Mouse (Mus musculus) stomach, embryonic 15.5 days (tissue): ENCODE measurements around the gene Nfib. TPM values are rescaled to one million over a fixed set of nuclear protein-coding genes. Genes with fewer than 3 reads are reported as not detected.

Experiments used
- ATAC-seq: fragments of 200-750 bp; cut with Nextera tagmentation; 2 replicates; pipeline ENCODE4 v1.8.0; 2017; ENCODE audit warnings: low read depth, moderate number of reproducible peaks, moderate TSS enrichment; ENCODE audit not compliant: insufficient read depth, low FRiP score
- H3K27ac ChIP-seq: fragments of 300-500 bp; sonication (generic); 2 replicates; pipeline ENCODE4 v1.5.1; 2015; ENCODE audit warnings: mild to moderate bottlenecking, inconsistent platforms
- H3K27me3 ChIP-seq: fragments of 300-500 bp; sonication (generic); replicated peaks from 2 replicates; pipeline ENCODE4 v1.6.1; 2015; ENCODE audit warnings: inconsistent platforms
- H3K36me3 ChIP-seq: fragments of 300-500 bp; sonication (generic); 2 replicates; pipeline ENCODE4 v1.6.1; 2015; ENCODE audit warnings: inconsistent platforms
- H3K4me1 ChIP-seq: fragments of 300-500 bp; sonication (generic); 2 replicates; pipeline ENCODE4 v1.6.1; 2015; ENCODE audit warnings: inconsistent platforms
- H3K4me2 ChIP-seq: fragments of 300-500 bp; sonication (generic); 2 replicates; pipeline ENCODE4 v1.6.1; 2015; ENCODE audit warnings: mild to moderate bottlenecking, inconsistent platforms
- H3K4me3 ChIP-seq: fragments of 300-500 bp; sonication (generic); replicated peaks from 2 replicates; pipeline ENCODE4 v1.5.1; 2015; ENCODE audit warnings: inconsistent platforms
- H3K9ac ChIP-seq: fragments of 300-500 bp; sonication (generic); 2 replicates; pipeline ENCODE4 v1.6.1; 2015; ENCODE audit warnings: inconsistent platforms
- H3K9me3 ChIP-seq: fragments of 300-500 bp; sonication (generic); 2 replicates; pipeline ENCODE4 v1.6.1; 2016; ENCODE audit warnings: inconsistent platforms
- WGBS: fragments of 180-500 bp; shearing (Covaris S2); methylation state at CpG from one replicate; pipeline ENCODE4 v1.1.7; 2015; 5-methylcytosine and 5-hydroxymethylcytosine counted together
- polyA plus RNA-seq: library from polyadenylated mRNA; unstranded; fragments of >200 nt; fragmentation: Nextera tagmentation; extraction: Ambion mirVana; gene quantifications from 2 replicates; pipeline ENCODE4 v1.2.1, GENCODE M21; 2015

The Nfib gene
- polyA plus RNA-seq, 1 experiment from 2014 or later = 56.5 TPM

DNA sequence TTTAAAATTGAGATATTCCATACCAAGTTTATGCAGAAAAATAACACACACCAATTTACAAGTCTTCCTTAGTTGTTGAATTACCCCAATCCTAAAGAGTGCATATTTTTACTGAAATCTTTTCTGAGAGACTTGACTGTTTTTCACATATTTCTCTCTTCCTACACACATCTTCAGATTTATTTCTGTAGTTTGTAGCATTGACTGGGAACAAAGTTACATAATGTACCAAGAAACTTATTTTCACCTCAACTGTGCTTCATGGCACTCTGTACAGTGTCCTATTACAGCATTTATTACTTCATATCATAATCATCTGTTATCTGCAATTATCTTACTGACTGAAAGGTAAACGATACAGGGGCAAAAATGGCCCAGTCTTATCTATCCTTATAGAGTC lies 406.9 kb downstream of the Nfib start:
- Histone ChIP-seq H3K4me2 (no peak overlapping the region), H3K4me1 (peaks cover 3% of the 10 kb centered on the region; the same call in 1 of the 2 replicates), H3K27ac (no peak overlapping the region), H3K4me3 (no peak overlapping the region), H3K36me3 (no peaks in the 10 kb centered on the region), H3K9me3 (no peaks in the 10 kb centered on the region), H3K27me3 (no peaks in the 10 kb centered on the region), H3K9ac (no peak overlapping the region)
- ATAC-seq = no peak
- 61% methylated on average over 1 of the region's 1 CpGs for WGBS

DNA sequence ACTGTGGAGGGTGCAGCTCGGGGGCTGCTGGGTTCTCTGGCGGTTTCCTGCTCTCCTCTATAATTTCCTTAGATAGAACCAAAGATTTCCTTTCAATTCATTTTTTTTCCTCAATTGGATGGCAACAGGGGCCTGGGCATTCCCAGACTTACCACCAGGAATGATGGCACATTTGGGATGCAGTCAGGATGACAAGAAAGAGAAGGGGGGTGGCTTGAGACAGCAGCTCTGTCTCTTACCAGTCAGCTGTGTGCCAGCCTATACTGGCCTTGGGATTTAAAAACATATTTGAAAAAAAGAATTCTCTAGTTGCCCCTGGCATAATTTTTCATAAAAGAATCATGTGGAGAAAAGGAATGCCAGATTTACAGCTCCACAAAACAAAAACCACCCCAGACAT lies 408.0 kb downstream of the Nfib start:
- no peaks in the 10 kb centered on the region for H3K27me3 ChIP-seq
- H3K9ac ChIP-seq = no peak overlapping the region
- no peak overlapping the region for H3K4me2 ChIP-seq
- H3K4me3 ChIP-seq = no peak overlapping the region
- H3K27ac ChIP-seq = no peak overlapping the region
- 88% methylated on average over 2 of the region's 2 CpGs for WGBS
- H3K9me3 ChIP-seq = no peaks in the 10 kb centered on the region
- H3K4me1 ChIP-seq = no peaks in the 10 kb centered on the region
- ATAC-seq = no peak
- no peaks in the 10 kb centered on the region for H3K36me3 ChIP-seq

DNA sequence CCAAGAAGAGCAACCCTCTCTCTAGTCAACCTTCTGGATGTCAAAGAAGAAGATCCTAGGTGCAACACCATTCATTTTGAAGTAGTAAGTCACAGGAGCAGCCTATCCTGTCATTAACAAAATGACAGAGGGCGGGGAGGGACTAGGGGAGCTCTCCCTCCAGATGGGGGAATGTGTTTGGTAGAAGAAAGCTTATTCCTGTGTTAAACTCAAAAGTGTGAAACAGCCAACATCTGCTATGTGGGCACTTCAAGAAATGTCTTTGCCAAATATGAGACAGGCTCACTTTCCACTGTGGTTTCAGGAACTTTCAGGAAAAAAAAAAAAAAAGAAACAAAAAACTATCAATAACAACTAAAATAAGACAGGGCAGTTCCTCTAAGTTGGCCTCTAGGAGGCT lies 411.5 kb downstream of the Nfib start:
- no peaks in the 10 kb centered on the region for H3K4me1 ChIP-seq
- H3K4me3 ChIP-seq = no peak overlapping the region
- no peak for ATAC-seq
- no peaks in the 10 kb centered on the region; the same call in 1 of the 2 replicates for H3K36me3 ChIP-seq
- H3K4me2 ChIP-seq = no peak overlapping the region
- H3K27ac ChIP-seq = no peak overlapping the region
- 88% methylated on average over 1 of the region's 1 CpGs for WGBS
- H3K9ac ChIP-seq = no peak overlapping the region
- H3K9me3 ChIP-seq = no peaks in the 10 kb centered on the region
- H3K27me3 ChIP-seq = no peaks in the 10 kb centered on the region

DNA sequence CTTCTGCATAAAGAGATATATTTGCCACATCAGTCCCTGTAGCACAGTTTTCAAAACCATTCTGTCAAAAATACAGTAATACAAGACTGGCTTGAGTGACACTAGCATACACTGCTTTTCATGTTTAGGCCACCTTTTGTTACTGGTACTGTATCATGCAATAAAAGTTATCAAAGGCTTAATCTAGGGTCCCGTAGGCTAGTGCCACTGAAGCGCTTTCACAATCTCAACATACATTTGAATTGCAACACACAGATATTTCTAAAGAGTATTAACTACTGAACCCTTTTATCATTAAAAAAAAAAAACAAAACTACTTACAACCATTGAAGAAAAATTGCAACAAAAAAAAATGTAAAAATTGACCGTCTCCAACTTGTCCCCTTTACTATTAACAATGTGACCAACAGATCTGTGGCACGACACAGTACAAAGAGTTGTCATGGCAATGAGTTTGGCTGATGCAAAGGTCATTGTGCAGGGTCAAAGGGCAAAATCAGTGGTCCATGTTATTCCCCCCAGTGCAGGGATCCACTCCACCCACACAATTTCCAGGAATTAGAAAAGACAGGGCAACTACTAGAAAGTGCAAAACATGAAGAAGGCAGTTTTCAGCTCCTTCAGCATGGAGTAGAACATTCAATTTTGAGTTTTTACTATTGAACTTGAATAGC lies 414.2 kb downstream of the Nfib start:
- ATAC-seq = no peak
- Histone ChIP-seq H3K4me3 (no peak overlapping the region), H3K4me2 (no peak overlapping the region), H3K27me3 (no peaks in the 10 kb centered on the region), H3K4me1 (no peaks in the 10 kb centered on the region), H3K27ac (no peak overlapping the region), H3K36me3 (no peaks in the 10 kb centered on the region; the same call in 1 of the 2 replicates), H3K9me3 (no peaks in the 10 kb centered on the region), H3K9ac (no peak overlapping the region)
- WGBS = 84% methylated on average over 4 of the region's 4 CpGs

DNA sequence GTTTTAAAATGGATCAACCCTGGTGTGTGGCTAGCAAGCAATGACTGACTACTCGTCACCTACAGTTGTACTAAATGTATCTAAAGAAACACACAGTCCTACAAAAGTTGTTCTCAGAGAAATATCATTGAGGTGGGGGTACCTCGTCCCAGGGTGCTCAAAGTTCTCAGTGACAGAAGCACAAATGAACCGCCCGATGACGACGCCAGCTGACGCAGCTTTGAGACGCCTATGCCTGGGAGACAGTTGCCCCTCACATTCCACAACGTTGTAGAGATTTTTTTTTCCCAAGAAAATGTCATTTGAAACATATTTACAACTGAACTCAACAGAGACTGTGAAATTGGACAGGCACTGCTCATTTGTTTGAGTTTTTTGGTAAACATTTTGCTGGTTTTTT lies 414.9 kb downstream of the Nfib start:
- Histone ChIP-seq H3K9ac (no peak overlapping the region), H3K9me3 (no peaks in the 10 kb centered on the region), H3K4me3 (no peak overlapping the region), H3K27me3 (no peaks in the 10 kb centered on the region), H3K4me2 (no peak overlapping the region), H3K36me3 (no peaks in the 10 kb centered on the region; the same call in 1 of the 2 replicates), H3K4me1 (no peaks in the 10 kb centered on the region), H3K27ac (no peak overlapping the region)
- ATAC-seq = no peak
- WGBS = 78% methylated on average over 9 of the region's 9 CpGs

DNA sequence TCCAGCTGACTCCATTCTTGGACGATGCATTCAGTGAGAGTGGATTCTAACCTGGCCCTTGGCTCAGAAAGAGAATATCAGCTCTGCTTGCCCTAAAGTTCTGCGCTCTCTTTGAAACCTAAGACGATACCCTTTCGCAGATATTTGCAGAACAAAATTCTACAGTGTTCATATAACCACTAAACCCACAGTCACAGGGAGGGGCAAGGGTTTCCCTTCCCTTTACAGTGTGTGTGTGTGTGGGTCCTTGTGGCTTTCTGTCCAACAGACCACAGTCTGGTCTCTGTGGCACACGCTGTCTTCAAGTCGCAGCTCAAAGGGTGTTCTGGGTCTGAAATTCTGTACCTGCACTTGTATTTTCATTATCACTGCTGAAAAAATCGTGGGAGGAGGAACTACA lies 416.0 kb downstream of the Nfib start:
- no peak overlapping the region for H3K27ac ChIP-seq
- no peaks in the 10 kb centered on the region for H3K9me3 ChIP-seq

DNA sequence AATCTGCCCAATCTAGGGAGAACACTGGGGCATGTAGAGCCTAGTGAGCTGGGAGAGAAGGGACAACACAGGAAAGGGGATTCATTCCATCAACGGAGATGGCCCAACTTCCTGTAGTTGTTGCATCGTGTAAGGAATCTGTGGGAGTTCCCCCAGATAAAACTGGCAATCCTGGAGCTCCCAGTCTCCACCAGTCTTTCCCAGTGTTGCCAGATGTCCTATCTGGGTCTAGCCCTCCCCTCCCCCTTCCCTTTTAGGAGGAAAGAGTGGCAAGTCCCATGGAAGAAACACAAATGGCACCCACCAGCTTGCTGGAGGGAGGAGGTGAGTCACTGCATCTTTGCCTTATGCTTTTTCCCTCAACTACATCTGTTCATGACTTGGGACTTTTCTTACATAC lies 417.4 kb downstream of the Nfib start:
- no peaks in the 10 kb centered on the region for H3K27me3 ChIP-seq
- no peak overlapping the region for H3K4me2 ChIP-seq
- ATAC-seq = no peak
- H3K9ac ChIP-seq = no peak overlapping the region
- no peak overlapping the region for H3K27ac ChIP-seq
- no peaks in the 10 kb centered on the region for H3K4me1 ChIP-seq
- H3K4me3 ChIP-seq = no peak overlapping the region
- no peaks in the 10 kb centered on the region; the same call in 1 of the 2 replicates for H3K36me3 ChIP-seq
- WGBS = 84% methylated on average over 2 of the region's 2 CpGs
- no peaks in the 10 kb centered on the region for H3K9me3 ChIP-seq

More for the DNA sequence above, 416.0 kb downstream of the Nfib start:
- Histone ChIP-seq H3K36me3 (no peaks in the 10 kb centered on the region; the same call in 1 of the 2 replicates), H3K4me3 (no peak overlapping the region), H3K9ac (no peak overlapping the region), H3K4me1 (no peaks in the 10 kb centered on the region), H3K4me2 (no peak overlapping the region), H3K27me3 (no peaks in the 10 kb centered on the region)
- 65% methylated on average over 7 of the region's 7 CpGs for WGBS
- ATAC-seq = no peak

DNA sequence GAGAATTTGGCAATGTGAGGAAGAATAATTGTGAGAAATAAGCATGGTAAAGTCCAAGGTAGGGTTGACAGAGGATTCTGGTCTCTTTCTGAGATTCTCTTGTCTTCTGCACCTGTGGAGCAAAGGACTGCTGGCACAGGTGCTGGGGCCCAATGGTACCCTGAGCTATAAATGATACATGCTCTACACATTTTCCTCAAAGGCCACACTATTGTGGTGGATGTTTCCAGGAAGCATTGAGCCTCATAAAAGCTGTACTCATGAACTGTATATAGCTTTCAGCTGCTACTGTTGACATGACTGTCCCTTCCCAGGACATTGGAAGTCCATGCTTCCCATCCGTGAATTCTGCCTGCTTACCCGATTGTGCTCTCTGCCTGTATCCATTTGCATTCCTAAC lies 418.1 kb downstream of the Nfib start:
- Histone ChIP-seq H3K4me1 (no peaks in the 10 kb centered on the region), H3K27me3 (no peaks in the 10 kb centered on the region), H3K4me2 (no peak overlapping the region), H3K9ac (no peak overlapping the region), H3K27ac (no peak overlapping the region), H3K4me3 (no peak overlapping the region), H3K9me3 (no peaks in the 10 kb centered on the region), H3K36me3 (no peaks in the 10 kb centered on the region; the same call in 1 of the 2 replicates)
- WGBS = 85% methylated on average over 2 of the region's 2 CpGs
- no peak for ATAC-seq

DNA sequence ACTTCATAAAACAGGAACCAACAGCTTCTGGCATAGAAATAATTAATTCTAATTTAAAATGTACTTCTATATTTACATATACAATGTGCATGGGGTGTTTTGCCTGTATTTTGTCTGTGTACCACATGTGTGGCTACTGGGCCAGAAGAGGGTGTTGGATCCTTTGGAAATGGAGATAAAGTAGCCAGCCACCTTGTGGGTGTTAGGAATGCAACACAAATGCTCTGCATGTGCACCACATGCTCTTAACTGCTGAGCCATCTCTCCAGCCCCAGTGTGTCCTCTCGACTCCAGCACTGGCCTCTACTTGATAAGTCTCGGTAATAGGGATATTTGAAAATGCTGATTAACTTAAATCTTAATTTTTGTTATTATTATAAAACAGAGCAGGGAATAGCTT lies 418.6 kb downstream of the Nfib start:
- Histone ChIP-seq H3K4me3 (no peak overlapping the region), H3K4me1 (no peaks in the 10 kb centered on the region), H3K4me2 (no peak overlapping the region), H3K9me3 (no peaks in the 10 kb centered on the region), H3K36me3 (no peaks in the 10 kb centered on the region; the same call in 1 of the 2 replicates), H3K27ac (no peak overlapping the region), H3K27me3 (no peaks in the 10 kb centered on the region), H3K9ac (no peak overlapping the region)
- 84% methylated on average over 2 of the region's 2 CpGs for WGBS
- no peak for ATAC-seq

DNA sequence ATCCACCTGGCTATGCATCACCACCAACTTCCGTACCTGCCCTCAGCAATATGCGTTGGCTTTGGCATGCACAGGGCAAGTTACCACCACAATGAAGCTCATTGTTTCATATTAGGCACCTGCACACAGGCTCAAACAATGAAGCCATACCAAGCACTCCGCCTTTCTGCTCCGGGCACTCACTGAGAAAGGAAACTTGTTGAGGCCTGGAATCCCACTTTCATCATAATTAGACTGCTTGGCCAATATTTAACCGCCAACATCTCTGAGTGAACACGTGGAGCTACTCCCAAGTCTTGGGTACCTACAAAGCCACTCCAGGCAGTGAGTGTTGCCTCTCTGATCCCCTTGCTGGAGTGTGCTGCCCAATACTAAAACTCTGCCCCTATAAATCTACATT lies 422.0 kb downstream of the Nfib start:
- no peaks in the 10 kb centered on the region for H3K27me3 ChIP-seq
- H3K9me3 ChIP-seq = no peaks in the 10 kb centered on the region
- H3K4me3 ChIP-seq = no peak overlapping the region
- H3K4me1 ChIP-seq = no peaks in the 10 kb centered on the region
- no peaks in the 10 kb centered on the region for H3K36me3 ChIP-seq
- no peak overlapping the region for H3K9ac ChIP-seq
- ATAC-seq = no peak
- no peak overlapping the region for H3K27ac ChIP-seq
- no peak overlapping the region for H3K4me2 ChIP-seq
- WGBS = 73% methylated on average over 6 of the region's 6 CpGs

DNA sequence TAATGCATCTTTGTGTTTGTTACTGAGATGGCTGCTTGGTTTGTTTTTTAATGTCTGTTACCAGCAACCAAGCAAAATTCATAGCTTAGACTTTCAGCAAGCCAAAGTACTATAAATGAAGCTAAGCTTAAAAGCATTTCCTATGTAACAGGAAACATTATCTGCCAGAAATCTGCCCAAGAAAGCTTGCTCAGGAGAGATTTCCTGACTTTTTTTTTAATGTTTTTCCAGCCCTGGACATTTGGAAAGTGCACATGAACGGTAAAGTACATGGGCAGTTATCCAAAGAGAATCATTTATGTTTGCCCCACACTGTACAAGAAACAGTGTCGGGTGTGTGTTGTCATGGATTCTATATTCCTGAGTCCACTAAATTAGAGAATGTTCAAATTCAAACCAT lies 429.6 kb downstream of the Nfib start:
- Histone ChIP-seq H3K4me2 (no peak overlapping the region), H3K27ac (peak overlapping the region; percentile 54; the same call in 1 of the 2 replicates), H3K36me3 (no peaks in the 10 kb centered on the region), H3K9me3 (no peaks in the 10 kb centered on the region), H3K4me1 (no peaks in the 10 kb centered on the region; the same call in 1 of the 2 replicates), H3K9ac (no peak overlapping the region), H3K4me3 (no peak overlapping the region), H3K27me3 (no peaks in the 10 kb centered on the region)
- ATAC-seq = no peak
- WGBS = 39% methylated on average over 2 of the region's 2 CpGs

DNA sequence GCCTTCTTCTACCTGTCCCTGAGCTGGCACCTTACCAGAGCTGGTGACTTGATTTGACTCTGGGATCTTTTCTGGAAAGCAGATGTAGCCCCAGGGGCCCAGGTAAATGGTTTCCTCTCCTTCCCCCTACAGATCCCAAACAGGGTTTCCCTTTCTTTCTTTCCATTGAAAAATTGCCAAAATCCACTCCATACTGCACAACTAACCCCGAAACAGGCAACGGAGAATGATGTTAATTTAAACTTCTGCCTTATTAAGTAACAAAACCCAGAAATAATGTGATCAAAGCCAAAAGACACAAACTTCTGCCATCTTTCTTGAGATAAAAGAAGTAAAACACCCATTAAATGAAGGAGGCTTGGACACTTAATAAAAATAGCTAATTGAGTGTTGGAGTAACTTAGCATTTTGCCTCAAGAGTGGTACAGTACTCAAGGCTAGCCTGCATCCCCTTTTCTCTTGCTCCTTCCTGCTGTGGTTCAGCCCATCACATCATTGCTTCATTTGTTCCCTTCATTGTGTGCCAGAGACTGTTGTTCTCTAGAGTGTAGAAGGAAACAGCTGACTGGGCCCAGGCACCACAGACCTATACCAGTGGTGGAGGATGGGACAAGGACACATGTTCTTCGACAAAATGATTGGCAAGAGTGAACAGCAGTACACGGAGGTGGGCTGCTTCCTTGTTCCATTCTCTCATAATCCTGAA lies 432.3 kb downstream of the Nfib start:
- Histone ChIP-seq H3K27me3 (no peaks in the 10 kb centered on the region), H3K4me3 (no peak overlapping the region), H3K9me3 (no peaks in the 10 kb centered on the region), H3K27ac (no peak overlapping the region), H3K4me1 (no peaks in the 10 kb centered on the region; the same call in 1 of the 2 replicates), H3K36me3 (no peaks in the 10 kb centered on the region), H3K9ac (no peak overlapping the region), H3K4me2 (no peak overlapping the region)
- WGBS = 77% methylated on average over 4 of the region's 4 CpGs
- ATAC-seq = no peak
